Mouse (Mus musculus) limb, embryonic 12.5 days (tissue): ENCODE measurements around the gene Rpl34. TPM values are rescaled to one million over a fixed set of nuclear protein-coding genes. Genes with fewer than 3 reads are reported as not detected.
A peak's percentile ranks its signal among the peaks of the same experiment; 100 is the strongest.

ENCODE experiments used
- ATAC-seq: fragments of 200-750 bp; cut with Nextera tagmentation; 2 replicates; pipeline ENCODE4 v1.8.0; 2017; ENCODE audit warnings: low read depth, moderate TSS enrichment; ENCODE audit not compliant: insufficient number of reproducible peaks, insufficient read depth, low FRiP score, low TSS enrichment
- H3K27ac ChIP-seq: fragments of 300-500 bp; sonication (generic); 2 replicates; pipeline ENCODE4 v1.5.1; 2016; ENCODE audit warnings: mild to moderate bottlenecking, moderate library complexity
- H3K27me3 ChIP-seq: fragments of 300-500 bp; sonication (generic); 2 replicates; pipeline ENCODE4 v1.6.1; 2016; ENCODE audit warnings: mild to moderate bottlenecking, moderate library complexity
- H3K36me3 ChIP-seq: fragments of 300-500 bp; sonication (generic); 2 replicates; pipeline ENCODE4 v1.6.1; 2016; ENCODE audit warnings: mild to moderate bottlenecking, moderate library complexity
- H3K4me1 ChIP-seq: fragments of 300-500 bp; sonication (generic); replicated peaks from 2 replicates; pipeline ENCODE4 v1.6.1; 2016
- H3K4me2 ChIP-seq: fragments of 300-500 bp; sonication (generic); 2 replicates; pipeline ENCODE4 v1.6.1; 2016; ENCODE audit warnings: mild to moderate bottlenecking, moderate library complexity
- H3K4me3 ChIP-seq: fragments of 300-500 bp; sonication (generic); replicated peaks from 2 replicates; pipeline ENCODE4 v1.5.1; 2016; ENCODE audit warnings: mild to moderate bottlenecking
- H3K9ac ChIP-seq: fragments of 300-500 bp; sonication (generic); replicated peaks from 2 replicates; pipeline ENCODE4 v1.6.1; 2016; ENCODE audit warnings: mild to moderate bottlenecking, moderate library complexity
- H3K9me3 ChIP-seq: fragments of 300-500 bp; sonication (generic); 2 replicates; pipeline ENCODE4 v1.6.1; 2016; ENCODE audit warnings: mild to moderate bottlenecking, moderate library complexity
- WGBS: fragments of 180-500 bp; shearing (Covaris S2); methylation state at CpG from one replicate; pipeline ENCODE4 v1.1.7; 2016; 5-methylcytosine and 5-hydroxymethylcytosine counted together
- polyA plus RNA-seq: library from polyadenylated mRNA; unstranded; fragments of >200 nt; fragmentation: Nextera tagmentation; extraction: Ambion mirVana; gene quantifications from 2 replicates; pipeline ENCODE4 v1.2.1, GENCODE M21; 2016

Rpl34 gene
- polyA plus RNA-seq: 845 and 858 TPM in 2 replicates

- Histone ChIP-seq H3K4me3 (peak within 1 kb of the TSS; percentile 97), H3K36me3 (peaks cover 38% of the 10 kb centered on the region), H3K9ac (peak within 1 kb of the TSS; percentile 95), H3K4me2 (peak within 1 kb of the TSS; percentile 82), H3K27ac (peak within 1 kb of the TSS; percentile 94), H3K4me1 (peaks cover 16% of the 10 kb centered on the region), H3K9me3 (no peaks in the 10 kb centered on the region), H3K27me3 (no peaks in the 10 kb centered on the region)
- under 1% methylated on average over 45 of the region's 45 CpGs for WGBS
- ATAC-seq: peak; percentile 99
Measured at GRCm38 (mm10) chr3:130730189-130730653, at the start of gene Rpl34. Rpl34 (minus strand) TSS chr3:130730398.

DNA sequence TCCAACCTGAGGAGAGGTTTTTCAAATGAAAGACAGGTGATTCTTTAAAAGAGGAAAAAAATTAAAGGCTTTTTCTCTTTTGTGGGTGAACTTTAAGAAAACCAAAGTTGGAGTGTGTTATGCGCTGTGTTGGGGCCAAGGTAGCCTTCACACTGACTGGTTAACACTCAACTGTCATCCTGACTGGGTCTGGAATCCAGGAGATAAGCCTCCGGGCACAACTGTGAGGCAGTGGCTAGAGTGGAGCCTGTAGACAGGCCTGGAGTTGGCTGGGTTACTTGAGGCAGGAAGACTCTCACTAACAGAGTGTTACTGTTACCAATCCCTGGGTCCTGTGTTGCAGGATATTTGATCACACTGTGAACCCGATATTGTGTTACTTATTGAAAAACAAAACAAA lies 38.0 kb upstream of the Rpl34 start:
- Histone ChIP-seq H3K27ac (no peak overlapping the region), H3K9me3 (no peaks in the 10 kb centered on the region), H3K4me1 (no peaks in the 10 kb centered on the region), H3K27me3 (no peaks in the 10 kb centered on the region), H3K4me2 (no peak overlapping the region), H3K4me3 (no peak overlapping the region), H3K9ac (no peak overlapping the region), H3K36me3 (no peaks in the 10 kb centered on the region)
- WGBS: 88% methylated on average over 3 of the region's 3 CpGs
- no peak for ATAC-seq

- Histone ChIP-seq H3K27me3 (no peaks in the 10 kb centered on the region), H3K27ac (no peak overlapping the region), H3K4me3 (no peak overlapping the region), H3K4me1 (peaks cover 5% of the 10 kb centered on the region; the same call in 1 of the 2 replicates), H3K4me2 (no peak overlapping the region), H3K36me3 (no peaks in the 10 kb centered on the region), H3K9me3 (no peaks in the 10 kb centered on the region), H3K9ac (no peak overlapping the region)
- WGBS: 83% methylated on average over 5 of the region's 5 CpGs
- ATAC-seq: no peak
Measured at GRCm38 (mm10) chr3:130764091-130764490, 33.9 kb upstream of the Rpl34 start.

- H3K9ac ChIP-seq: no peak overlapping the region
- WGBS: 48% methylated on average over 24 of the region's 24 CpGs
- no peaks in the 10 kb centered on the region for H3K9me3 ChIP-seq
- no peaks in the 10 kb centered on the region for H3K27me3 ChIP-seq
- no peaks in the 10 kb centered on the region for H3K36me3 ChIP-seq
- H3K27ac ChIP-seq: no peak overlapping the region
- H3K4me1 ChIP-seq: peaks cover 20% of the 10 kb centered on the region
- no peak overlapping the region for H3K4me3 ChIP-seq
- H3K4me2 ChIP-seq: no peak overlapping the region
- ATAC-seq: no peak
Measured at GRCm38 (mm10) chr3:130760711-130761435, 30.7 kb upstream of the Rpl34 start.

- 67% methylated on average over 15 of the region's 15 CpGs for WGBS
- Histone ChIP-seq H3K27ac (no peak overlapping the region), H3K4me3 (no peak overlapping the region), H3K27me3 (no peaks in the 10 kb centered on the region), H3K36me3 (no peaks in the 10 kb centered on the region), H3K9ac (no peak overlapping the region), H3K4me2 (no peak overlapping the region), H3K4me1 (peaks cover 20% of the 10 kb centered on the region), H3K9me3 (no peaks in the 10 kb centered on the region)
- no peak for ATAC-seq
Measured at GRCm38 (mm10) chr3:130758157-130758841, 28.1 kb upstream of the Rpl34 start.

- Histone ChIP-seq H3K4me2 (no peak overlapping the region), H3K9ac (no peak overlapping the region), H3K27ac (no peak overlapping the region), H3K36me3 (no peaks in the 10 kb centered on the region), H3K4me3 (no peak overlapping the region), H3K27me3 (no peaks in the 10 kb centered on the region), H3K9me3 (no peaks in the 10 kb centered on the region), H3K4me1 (peaks cover 20% of the 10 kb centered on the region)
- ATAC-seq: peak; percentile 42; the same call in 1 of the 2 replicates
- WGBS: 76% methylated on average over 8 of the region's 8 CpGs
Measured at GRCm38 (mm10) chr3:130757117-130757852, 27.1 kb upstream of the Rpl34 start.

- 84% methylated on average over 3 of the region's 3 CpGs for WGBS
- Histone ChIP-seq H3K4me3 (no peak overlapping the region), H3K9ac (no peak overlapping the region), H3K27me3 (no peaks in the 10 kb centered on the region), H3K4me1 (no peaks in the 10 kb centered on the region), H3K27ac (no peak overlapping the region), H3K4me2 (no peak overlapping the region), H3K9me3 (0 out of 2 replicates have a peak, but pooled peaks cover 7% of the 10 kb centered on the region), H3K36me3 (no peaks in the 10 kb centered on the region)
- no peak for ATAC-seq
Measured at GRCm38 (mm10) chr3:130749206-130749605, 19.0 kb upstream of the Rpl34 start.

GRCm38 (mm10) chr3:130746673-130747619 lies 16.7 kb upstream of the Rpl34 start:
- H3K27ac ChIP-seq: no peak overlapping the region
- WGBS: 84% methylated on average over 10 of the region's 10 CpGs
- H3K4me2 ChIP-seq: no peak overlapping the region
- H3K4me3 ChIP-seq: no peak overlapping the region
- no peaks in the 10 kb centered on the region for H3K4me1 ChIP-seq
- ATAC-seq: no peak
- H3K9ac ChIP-seq: no peak overlapping the region
- H3K27me3 ChIP-seq: no peaks in the 10 kb centered on the region
- H3K36me3 ChIP-seq: no peaks in the 10 kb centered on the region
- H3K9me3 ChIP-seq: 0 out of 2 replicates have a peak, but pooled peaks cover 7% of the 10 kb centered on the region

DNA sequence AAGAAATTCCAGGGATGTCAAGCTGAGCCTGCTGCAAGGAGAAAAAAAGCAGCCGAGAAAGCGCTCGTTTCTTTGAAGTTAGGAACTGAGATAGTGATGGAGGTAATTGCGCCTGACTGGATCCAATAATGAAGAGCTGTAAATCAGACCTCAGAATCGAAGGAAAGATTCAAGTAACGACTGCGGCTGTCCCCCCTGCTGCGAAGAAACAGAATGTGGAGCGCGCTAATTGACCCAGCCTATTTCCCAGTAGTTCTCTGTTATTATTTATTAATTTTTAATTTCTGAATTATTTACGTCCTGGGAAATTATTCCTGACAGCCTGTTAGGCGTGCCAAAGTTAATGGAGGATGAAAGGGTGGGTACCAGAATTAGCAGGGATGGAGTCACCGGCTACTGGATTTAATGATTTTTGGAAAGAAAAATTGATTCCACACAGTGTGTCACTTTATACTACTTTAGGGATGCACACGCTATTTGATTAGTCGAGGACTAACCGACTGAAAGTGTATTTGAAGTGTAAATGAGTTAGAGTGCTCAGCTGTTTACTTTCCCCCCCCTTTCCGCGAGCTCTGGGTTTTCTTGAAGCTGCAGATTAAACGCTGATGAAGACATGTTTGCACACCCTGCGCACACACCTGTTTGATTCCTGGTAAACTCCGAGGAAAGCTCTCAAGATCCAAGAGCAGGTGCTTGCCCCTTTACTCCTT lies 7.6 kb upstream of the Rpl34 start:
- H3K9ac ChIP-seq: no peak overlapping the region
- 0 out of 2 replicates have a peak, but pooled peaks cover 6% of the 10 kb centered on the region for H3K27me3 ChIP-seq
- H3K4me1 ChIP-seq: peaks cover 5% of the 10 kb centered on the region; the same call in 1 of the 2 replicates
- H3K36me3 ChIP-seq: no peaks in the 10 kb centered on the region
- WGBS: 13% methylated on average over 21 of the region's 21 CpGs
- no peak overlapping the region for H3K4me3 ChIP-seq
- no peaks in the 10 kb centered on the region for H3K9me3 ChIP-seq
- no peak overlapping the region for H3K27ac ChIP-seq
- ATAC-seq: no peak
- 0 out of 2 replicates have a peak overlapping the region, but pooled peaks have one; percentile 24 for H3K4me2 ChIP-seq

DNA sequence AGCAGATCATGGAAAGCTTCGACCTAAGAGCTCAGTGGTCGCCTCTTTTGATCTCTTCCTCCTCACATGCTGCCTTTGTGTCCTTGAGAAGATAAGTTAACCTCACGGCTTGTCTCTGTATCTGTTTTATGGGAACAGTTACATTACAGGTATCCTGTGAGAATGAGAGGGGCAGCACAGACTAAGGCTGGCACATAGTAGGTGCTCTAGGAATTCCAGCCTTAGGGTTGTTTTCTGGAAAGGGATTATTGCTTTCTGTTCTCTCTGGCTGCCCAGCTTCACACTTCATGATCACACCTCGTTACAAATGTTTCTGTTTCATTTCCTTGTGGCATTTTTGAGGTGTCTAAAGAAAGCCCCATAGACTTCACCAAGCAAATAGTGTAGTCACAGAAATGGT lies 6.6 kb upstream of the Rpl34 start:
- no peak overlapping the region for H3K27ac ChIP-seq
- no peak overlapping the region for H3K4me3 ChIP-seq
- peaks cover 5% of the 10 kb centered on the region; the same call in 1 of the 2 replicates for H3K4me1 ChIP-seq
- H3K4me2 ChIP-seq: no peak overlapping the region
- no peak overlapping the region for H3K9ac ChIP-seq
- 31% methylated on average over 4 of the region's 4 CpGs for WGBS
- no peak for ATAC-seq
- H3K9me3 ChIP-seq: no peaks in the 10 kb centered on the region
- H3K27me3 ChIP-seq: 0 out of 2 replicates have a peak, but pooled peaks cover 6% of the 10 kb centered on the region
- H3K36me3 ChIP-seq: no peaks in the 10 kb centered on the region
